Mouse (Mus musculus) thymus, postnatal 10 days (tissue): Measurements from ENCODE around the gene Rps6ka1.
A peak's percentile ranks its signal among the peaks of the same experiment; 100 is the strongest.

Experiments
- DNase-seq, 2 experiments: peaks; one replicate each; pipeline ENCODE4 v3.0.0; 2021; ENCODE audit warnings: low spot score in 2 of 2

Gene Rps6ka1

DNA sequence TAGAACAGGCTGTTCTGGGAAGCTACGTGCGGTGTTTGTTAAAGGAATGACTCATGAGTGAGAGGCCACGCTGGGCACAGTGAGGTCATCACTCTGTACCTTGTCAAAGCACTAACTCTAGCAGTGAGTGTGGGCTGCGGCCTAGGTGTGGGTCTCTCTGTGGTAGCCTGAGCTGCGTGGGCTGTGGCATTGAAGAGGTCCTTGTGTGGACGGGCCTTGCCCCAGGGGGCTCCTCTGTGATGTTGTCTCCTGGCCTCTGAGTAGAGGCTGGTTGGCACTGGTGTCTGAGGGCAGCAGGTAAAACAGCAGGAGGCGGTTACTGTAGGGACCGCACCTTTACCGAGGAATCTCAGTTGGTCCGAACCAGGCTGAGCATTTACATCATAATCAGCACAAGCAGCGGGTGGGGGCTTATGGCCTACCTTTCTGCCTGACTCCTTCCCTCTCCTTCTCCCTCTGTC, 9.9 kb upstream of the Rps6ka1 start:
- no peak for DNase-seq

DNA sequence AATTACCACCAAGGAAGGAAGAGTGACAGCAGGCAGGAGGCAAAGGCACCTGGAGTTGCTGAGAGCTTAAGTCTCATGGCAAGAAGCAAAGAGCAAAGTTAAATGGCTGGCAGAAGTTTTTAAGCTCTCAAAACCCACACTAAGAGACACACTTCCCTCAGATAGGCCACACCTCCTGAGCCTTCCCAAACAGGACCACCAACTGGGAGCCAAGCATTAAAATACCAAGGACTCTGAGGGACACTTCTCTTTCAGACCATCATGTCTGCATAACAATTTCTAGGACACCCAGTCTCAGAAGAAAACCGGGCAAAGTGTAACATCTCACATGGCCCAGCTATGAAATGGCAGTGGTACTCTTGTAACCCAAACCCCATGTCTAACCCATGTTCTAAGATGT, 9.4 kb upstream of the Rps6ka1 start:
- no peak for DNase-seq

DNA sequence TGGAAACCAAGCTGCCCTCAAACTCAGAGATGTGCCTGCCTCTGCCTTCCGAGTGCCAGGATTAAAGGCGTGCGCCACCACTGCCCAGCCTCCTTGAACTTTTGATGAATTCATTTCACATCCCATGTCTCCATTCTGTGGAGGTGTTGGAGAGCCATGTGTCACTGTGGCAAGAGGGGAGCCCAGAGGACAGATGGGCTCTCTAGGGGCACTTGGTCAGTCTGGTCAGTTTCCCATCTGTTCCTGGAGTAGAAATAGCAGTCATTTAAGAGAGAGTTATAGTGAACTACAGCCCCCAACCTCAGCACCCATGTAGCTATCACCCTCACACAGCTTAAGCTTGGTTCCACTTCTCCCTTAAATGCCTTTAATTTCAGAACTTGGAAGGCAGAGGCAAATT, 8.4 kb upstream of the Rps6ka1 start:
- DNase-seq = no peak

DNA sequence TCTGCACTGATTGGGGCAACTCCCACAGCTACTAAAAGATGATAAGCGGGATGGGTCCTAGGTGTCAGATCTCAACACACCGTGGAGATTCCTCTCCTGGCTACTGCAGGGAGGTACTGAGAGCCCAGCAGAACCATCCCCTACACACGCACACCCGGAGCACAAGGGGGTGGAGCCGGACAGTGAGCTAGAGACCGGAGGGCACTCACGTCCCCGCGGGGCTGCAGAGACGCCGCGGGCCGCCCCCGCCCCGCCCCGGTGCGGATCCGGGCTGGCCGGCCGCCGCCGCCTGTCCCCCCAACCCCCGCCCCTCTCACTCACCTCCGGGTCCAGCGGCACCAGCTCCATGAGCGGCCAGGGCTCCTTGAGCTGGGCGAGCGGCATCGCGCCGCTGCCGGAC, 348 bp downstream of the Rps6ka1 start:
- no peak for DNase-seq

DNA sequence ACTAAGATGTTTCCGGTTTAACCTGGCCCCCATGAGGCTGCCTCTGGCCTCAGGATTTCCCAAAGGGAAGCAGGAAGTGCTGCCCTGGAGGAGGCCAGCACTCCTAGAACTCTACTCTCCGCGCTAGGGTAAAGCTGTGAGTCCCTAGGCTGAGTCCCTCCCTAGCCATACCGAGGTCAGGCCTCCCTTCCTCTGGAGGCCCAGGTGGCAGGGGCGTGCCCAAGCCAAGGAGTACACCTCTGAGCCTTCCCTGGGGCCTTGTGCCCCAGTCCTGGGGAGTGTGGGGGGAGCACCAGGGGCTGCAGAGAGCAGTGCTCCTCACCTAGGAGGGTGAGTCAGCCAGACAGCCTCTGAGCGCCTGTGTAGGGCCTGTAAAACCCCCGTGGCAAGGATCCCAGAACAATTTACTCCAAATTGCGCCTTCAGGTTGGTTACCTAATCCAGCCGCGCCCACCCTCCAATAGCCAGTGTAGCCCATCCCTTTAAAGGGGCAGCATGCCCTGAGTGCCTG, 1.6 kb downstream of the Rps6ka1 start:
- no peak for DNase-seq

DNA sequence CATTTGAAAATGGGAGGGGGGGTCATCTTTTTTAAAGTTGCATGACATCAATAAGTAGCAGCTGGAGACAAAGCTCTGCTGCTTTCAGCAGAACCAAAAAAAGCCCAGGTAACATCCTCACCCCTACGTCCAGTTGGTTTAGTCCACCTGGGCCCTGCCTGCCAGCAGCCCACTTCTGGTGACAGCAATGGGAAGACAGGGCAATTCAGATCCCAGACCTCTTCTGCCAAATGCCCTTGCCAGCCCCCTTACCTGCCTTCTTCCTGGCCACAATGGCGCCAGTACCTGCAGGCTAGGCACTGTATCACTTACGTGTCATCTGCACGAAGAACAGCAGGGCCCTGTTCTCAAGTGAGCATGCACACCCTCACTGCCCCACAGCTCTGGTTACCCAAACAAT, 2.3 kb downstream of the Rps6ka1 start:
- DNase-seq = no peak

DNA sequence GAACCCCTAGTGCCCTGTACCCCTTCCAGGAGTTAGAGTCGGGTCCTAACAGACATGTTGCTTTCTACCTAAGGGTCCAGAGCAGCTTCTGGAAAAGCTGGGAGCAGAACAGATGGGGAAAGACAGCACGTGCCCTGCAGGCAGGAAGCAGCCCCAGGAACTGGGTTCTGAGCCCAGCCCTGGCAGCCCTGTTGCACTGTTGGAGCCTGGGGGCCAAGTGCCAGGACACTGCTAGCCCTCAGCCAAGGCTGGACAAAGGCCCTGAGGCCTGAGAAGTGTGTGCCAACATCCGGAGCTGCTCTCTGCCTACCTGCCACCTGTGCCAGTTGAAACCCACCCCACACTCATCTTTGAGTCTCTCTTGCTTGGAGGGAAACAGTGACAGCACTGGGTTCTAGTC, 2.7 kb downstream of the Rps6ka1 start:
- no peak for DNase-seq

DNA sequence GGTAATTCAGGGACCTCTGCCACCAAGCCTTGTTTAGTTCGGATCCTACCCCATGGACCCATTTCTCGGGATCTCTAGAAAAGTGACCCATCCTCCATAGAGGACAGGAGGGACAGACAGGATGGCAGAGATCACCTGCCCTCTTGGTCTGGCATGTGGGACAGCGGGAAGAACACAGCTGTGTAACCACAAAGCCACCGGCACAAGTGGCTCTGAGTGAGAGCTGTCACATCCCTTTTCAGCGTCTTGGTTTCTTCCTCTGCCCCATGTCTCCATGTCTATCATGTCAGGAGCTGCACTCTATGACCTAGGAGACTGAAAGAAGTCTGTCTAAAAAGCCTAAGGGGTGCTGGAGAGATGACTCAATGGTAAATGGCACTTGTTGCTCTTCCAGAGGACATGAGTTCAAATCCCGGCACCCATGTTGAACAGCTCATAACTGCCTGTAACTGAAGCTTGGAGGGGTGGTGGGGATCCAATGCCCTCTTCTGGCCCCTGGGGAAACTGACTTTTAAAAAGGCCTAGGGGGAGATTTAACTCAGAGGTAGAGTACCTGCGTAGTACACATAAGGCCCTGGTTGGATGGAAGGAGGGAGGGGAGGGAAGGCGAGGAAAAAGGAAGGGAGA, 3.4 kb downstream of the Rps6ka1 start:
- DNase-seq = no peak

DNA sequence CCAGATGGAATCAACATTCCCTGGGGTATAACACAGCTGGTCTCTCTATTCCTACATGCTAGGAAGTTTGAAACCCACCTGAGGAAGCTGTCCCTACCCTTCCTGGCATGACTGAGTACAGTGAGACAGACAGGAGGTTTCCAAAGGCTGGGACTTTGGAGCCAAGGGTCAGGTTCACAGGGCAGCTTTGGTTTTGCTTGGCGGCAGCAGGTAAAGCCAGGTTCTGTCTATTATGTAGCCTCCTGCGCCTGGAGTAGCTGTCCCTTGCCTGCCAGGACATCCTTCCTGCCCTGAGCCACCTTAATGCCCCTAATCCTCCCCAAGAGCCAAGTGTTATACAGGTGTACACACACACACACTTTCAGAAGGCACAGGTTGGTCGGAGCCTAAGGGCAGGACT, 5.7 kb downstream of the Rps6ka1 start:
- DNase-seq = no peak

DNA sequence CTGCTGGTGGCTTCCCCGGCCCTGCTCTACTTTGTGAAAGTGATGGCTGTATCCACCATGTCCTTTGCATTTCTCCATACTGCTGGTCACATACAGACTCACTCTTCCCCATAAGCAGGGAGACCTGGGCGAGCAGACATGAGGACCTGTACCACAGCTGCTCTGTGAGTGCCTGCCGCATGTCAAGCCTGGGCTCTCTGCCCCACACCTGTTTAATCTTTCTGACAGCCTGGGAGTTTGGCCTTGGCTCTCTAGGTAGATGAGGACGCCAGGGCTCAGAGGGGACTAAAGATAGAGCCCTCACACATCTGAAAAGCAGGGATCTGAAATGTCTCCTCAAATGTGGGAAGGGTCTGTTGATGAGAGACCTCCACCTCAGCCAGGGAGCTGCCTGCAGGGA, 6.2 kb downstream of the Rps6ka1 start:
- DNase-seq = no peak

DNA sequence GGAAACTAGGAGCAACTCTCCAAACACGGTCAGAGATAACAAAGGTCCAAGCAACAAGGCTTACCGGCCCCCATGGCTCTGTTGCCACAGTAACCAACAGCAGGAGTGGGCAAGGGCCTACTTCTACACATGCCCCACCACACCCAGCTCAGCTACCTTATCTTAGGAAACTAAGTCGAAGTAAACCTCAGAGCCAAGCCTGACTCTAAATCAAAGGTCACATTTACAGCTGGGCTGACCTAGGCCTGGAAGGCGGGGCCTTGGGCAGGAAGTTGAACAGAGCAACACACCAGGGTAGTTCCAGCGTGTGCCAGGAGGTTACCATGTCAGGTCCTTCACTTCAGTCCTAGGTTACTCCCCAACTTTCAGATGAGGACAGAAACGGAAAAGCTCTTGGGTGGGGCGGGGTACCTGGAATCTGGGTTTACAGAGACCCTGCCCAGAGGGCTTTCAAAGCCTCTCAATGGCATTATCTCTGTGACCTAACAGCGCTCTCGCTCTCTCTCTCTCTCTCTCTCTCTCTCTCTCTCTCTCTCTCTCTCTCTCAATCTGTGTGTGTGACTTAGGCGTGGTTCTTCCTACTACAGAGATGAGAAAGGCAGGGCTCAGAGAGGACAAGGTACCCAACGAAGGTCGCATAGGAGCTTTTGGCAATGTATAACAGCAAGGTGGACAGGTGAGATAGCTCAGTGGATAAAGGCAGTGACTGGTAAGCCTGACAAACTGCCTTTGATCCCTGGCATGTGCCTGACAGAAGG, 8.3 kb downstream of the Rps6ka1 start:
- peak; percentile 50 to 55 for DNase-seq

DNA sequence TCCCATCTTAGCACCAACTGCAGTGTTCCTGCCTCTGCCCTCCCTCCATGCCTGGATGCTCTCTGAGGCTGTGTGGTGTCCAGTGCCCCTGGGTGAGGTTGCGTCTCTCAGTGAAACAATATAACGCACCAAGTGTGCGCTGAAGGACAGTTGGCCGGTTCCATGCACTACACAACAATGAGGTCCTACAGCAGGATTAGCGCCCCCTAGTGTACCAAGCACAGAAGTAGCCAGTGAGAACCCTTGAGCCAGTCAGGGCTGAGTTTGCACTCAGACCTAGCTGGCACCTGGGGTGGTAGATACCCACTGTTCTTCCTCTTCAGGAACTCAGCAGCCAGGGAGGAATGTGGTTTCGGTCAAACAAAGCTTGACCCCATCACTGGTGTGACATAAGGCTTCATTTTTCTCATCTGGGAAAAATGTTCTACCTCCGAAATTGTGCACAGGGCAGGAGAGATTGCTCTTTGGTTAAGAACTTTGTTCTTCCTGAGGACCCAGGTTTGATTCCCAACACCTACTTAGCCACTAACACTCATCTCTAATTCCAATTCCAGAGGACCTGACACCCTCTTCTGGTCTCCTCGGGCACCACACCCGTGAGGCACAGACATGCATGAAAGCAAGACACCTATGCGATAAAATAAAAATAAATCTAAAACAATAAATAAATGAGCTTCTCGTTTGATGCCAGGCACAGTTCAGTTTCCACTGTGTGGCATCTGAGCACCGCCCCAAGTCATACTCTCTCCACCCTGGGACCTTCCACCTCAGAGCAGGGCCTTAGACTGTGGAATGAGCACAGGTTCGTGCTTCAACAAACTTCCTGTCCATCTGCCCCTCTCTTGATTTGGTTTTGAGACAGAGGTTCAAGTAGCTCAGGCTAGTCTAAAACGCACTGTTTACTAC, 9.5 kb downstream of the Rps6ka1 start:
- peak in 1 of 2 experiments; percentile 39 for DNase-seq

DNA sequence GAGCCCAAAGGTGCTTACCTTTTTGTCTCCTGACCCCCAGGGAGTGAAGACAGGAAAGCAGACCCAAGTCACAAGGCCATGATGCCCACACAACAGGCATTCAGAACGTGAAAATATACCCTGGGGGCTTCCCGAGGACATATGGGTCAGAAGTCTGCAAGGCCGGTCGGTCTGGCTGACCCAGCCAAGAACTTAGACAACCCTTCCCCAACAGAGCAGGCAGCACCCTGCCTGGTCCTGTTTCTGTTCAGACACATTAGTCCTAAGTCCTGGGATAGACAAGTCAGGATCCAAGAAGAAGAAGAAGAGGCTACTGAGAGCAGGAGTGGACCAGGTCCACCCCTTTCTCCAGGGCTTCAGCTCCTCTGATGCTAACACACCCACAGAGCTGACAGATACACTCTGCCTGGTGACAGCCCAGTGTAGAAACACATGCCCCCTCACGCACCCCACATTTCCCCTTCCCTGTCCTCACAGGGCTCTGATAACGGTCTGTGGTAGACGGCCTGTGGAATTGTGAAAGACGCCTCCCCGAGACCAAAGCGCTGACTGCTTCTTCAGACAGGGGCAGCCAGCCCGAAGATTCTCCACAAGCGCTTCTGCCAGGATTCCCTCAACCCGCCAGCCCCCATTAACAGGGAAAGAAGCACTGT, 12.6 kb downstream of the Rps6ka1 start:
- no peak for DNase-seq

DNA sequence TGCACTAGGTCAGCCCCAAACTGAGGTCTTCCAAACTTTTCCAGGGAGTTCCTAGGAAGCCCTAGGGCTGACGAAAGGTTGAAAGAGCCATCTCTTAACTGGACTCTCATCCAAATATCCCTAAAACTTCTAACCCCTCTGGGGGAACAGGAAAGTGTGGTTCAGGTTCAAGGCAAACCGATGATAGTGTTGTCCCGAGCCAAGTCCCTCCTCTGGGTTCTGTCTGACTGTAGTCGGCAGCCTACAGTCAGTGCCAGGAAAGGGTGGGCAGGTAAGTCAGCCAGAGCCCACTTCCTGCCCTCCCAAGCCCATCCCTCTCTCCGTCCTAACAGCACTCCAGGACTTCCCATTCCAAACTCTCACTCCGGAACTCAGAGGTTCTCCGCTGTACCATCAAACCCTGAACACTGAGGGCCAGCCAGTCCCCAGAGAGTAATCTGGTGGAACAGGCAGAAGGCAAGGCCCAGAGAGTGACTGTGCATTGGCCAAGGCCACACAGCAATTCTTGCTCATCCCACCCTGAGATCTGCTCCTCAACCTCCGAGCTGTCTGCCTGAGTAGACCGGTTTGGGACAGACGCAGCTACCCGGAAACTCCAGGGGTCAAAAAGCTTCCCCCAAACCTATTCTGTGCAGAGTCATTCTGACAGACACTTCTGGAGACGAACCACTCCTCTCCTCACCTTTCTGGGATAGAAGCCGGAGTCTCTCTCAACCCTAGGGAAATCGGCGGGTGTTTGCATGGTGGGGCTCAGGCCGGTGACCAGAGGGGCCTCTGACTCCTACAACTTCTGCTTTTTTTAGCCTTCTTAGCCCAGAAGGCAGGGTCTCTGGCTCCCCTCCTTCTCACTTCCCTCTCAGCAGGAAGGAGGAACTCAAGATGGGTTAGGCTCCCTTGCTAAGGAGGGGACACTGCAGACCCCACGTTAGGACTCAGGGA, 13.4 kb downstream of the Rps6ka1 start:
- no peak for DNase-seq

DNA sequence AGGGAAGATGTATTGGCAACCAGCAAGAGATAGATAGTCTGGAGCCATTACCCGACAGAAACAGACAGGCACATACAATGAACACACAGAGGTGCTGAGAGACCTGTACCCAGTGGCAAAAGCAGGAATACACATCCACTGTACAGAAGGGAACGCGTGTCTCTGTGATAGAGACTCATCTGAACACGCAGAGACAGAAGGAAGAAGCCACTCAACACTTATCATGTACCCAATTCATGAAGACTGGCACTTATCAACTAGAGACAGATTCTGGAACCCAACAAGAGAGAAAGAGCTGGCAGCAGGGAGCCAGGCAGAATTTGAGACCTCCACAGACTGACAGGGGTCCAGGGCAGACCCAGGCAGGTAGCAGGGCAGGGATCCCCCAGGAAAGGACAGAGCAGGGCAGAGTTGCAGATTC, 14.2 kb downstream of the Rps6ka1 start:
- no peak for DNase-seq

DNA sequence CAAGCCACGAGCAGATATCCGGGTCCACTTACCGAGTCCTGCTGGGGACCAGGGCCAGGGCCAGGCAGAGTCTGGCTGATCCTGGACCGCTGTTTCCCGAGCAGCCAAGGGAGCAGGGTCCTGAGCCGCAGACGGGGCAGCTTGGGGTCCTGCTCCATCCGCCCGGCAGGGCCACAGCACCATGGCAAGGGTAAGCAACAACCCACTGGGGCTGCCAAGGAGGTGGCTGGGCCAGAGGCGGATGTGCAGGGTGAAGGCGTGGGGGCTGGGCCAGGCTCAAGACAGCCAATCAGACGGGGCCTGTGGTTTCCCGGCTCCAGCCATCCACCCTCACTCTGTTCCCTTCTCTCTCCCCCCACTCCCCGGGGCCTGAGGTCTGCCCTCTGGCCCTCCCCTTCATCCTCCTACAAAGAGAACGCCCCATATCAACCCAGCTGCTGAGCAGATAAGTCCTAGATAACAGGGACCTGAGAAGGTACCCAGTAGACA, 14.7 kb downstream of the Rps6ka1 start:
- peak; percentile 66 to 72 for DNase-seq

DNA sequence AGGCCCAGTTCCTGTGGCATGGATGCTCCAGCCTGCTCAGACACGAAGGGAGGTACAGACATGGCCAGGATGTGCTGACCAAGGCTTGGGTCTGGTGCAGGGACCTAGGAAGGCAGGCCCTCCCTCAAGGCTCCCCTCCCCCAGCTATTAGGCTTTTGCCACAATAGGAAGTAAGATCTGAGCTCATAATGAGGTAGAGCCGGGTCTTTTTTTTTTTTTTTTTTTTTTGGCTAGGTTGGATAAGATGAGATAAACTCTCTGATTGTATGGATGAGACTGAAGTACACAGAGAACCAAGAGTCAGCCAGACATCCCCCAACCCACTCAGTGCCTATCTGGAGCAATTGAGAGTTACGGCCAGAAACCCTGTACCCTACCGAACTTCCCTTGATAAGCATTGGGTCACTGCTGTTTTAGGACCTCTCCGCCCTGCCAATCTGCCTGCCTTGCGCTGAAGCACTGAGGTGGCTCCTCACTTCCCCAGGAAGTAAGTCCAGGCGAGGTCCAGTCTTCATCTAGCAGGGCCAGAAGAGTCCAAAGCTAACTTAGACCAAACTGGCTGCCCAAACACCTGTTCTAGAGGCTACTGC, 15.3 kb downstream of the Rps6ka1 start:
- DNase-seq = no peak

DNA sequence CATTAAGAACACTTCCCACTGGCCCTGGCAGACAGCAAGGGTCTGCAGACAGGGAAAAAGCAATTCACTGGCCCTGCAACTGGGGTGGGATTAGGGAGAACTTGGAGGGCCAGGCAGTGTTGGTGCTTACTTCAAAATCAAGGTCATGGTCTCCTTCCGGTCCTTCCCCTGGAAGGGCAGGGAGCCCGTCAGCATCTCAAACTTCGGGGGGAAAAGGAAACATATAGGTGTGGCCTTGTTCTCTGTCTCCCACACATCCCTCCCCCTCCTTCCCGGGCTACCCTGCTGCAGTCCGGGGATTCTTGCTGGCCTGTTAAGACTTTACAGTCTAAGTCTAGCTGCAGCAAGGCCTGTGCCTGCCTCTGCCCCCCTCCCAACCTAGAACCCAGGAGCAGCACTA, 22.4 kb downstream of the Rps6ka1 start:
- DNase-seq = no peak

DNA sequence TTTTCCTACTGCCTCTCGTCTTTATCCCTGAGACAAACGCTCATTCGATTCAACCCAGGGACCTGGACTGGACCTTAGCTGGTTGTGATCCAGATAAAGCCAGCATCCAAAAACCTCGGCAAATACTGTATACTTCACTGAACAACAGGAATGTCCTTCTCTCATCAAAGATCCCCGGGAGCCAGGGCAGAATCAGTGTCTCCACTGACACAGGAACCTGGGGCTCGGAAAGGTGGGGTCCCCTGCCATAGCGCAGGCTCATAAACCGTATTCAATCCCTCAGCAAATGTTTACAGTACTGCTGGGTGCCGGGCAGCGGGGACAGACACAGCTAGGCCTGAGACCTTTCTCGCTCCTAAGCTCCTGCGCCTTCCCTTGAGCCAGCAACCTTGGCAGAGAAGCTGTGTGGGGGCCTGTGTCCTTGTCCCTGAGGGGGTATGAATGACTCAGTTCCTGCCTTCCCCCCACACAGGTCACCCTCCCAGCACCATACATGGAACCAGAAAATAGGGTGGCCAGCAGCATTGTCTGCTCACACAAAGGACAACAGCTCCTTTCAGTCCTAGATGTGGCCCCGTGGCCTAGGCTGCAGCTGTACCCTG, 23.1 kb downstream of the Rps6ka1 start:
- DNase-seq = no peak
